Mouse (Mus musculus): Measurements from ENCODE around the gene Actr1b. TPM values are rescaled to one million over a fixed set of nuclear protein-coding genes. Genes with fewer than 3 reads are reported as not detected.
A peak's percentile ranks its signal among the peaks of the same experiment; 100 is the strongest.

The Actr1b gene
- total RNA-seq, 1 experiment, result 115 TPM

DNA sequence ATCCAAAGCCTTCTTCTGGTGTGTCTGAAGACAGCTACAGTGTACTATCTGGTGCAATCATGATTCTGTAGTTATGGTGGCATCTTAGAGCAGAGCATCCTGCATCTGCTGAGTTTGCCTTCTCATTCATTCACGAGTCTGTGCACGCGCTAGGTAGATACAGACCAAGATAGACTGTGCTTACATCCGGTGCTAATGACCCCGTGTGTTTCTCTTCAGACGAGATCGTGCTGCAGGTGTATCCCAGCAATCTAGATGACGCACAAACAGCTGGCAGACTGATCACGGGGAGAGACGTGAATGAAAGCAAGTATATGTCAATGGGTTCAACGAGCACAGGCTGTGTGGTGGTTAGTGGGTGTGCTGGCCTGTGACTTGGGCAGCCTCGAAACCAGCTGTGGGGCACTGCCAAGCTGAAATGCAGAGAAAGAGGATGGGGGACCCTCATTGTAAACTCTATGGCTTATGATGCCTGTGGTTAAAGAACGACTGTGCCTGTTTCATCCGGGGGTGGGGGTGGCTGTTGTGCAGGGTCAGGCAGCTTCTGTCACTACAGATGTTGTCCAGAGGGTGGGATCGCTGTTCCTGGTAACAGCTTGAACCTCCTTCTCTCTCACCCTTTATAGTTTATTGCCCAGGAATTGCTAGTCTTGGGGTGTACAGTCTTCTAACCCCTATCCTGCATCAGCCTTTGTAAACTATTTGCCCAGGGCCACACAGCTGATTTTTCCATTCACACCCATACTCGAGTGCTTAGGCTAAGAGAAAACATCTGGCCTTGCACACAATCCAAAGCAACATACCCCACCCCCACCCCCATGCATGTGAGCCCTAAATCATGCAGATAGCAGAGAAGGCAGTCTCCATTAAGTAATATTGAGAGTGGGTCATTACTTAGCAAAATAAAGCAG lies 9.2 kb upstream of the Actr1b start:
- DNase-seq (ENCODE audit: low read depth, low spot score), result no peak
- Histone ChIP-seq H3K4me3 (ENCODE audit: insufficient read depth in 1 of 2, low read depth in 1 of 2, low read length in 2 of 2, poor library complexity in 1 of 2, severe bottlenecking in 1 of 2) (no peak overlapping the region), H3K36me3 (ENCODE audit: control insufficient read depth, insufficient read depth, low read length, poor library complexity, severe bottlenecking) (no peaks in the 10 kb centered on the region), H3K4me1 (ENCODE audit: control insufficient read depth in 2 of 2, insufficient read depth in 2 of 2, low read length in 2 of 2, poor library complexity in 1 of 2) (no peaks in the 10 kb centered on the region), H3K27ac (ENCODE audit: insufficient read depth, low read depth, low read length, poor library complexity, severe bottlenecking) (no peak overlapping the region), H3K9ac (ENCODE audit: insufficient read depth, low read depth, low read length, poor library complexity, severe bottlenecking) (no peak overlapping the region), H3K9me3 (ENCODE audit: control insufficient read depth, insufficient read depth, low read depth, low read length) (no peaks in the 10 kb centered on the region)
- in situ Hi-C loops (cut with MboI; ENCODE audit: low sequenced_read_pairs in 2 of 2, unreplicated experiment in 2 of 2), result no loop called here
- no peak for TF ChIP-seq ZNF384 (IDR thresholded peaks at IDR 0.05; ENCODE audit: low read depth, low read length)

DNA sequence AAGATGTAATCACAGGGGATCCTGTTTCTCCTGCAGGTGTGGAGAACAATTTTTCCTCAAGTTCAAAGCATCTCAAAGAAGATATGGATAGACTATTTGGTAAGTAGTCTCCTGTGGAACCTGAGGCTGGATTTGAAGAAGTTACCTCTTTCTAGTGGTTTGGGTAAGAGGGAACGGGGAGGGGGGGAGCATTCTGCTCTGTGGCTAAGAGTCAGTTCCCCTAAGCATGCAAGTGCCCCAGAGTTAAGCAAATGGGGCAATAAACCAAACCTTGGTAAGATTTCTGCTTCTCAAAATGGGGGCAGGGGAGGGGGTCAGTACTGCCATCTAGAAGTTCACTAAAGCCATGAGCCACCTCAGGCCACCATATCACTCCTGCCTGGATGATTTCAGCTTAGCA lies 4.6 kb upstream of the Actr1b start:
- in situ Hi-C loops (cut with MboI; ENCODE audit: low sequenced_read_pairs in 2 of 2, unreplicated experiment in 2 of 2), result no loop called here
- no peaks in the 10 kb centered on the region for H3K36me3 ChIP-seq (ENCODE audit: control insufficient read depth, insufficient read depth, low read length, poor library complexity, severe bottlenecking)

DNA sequence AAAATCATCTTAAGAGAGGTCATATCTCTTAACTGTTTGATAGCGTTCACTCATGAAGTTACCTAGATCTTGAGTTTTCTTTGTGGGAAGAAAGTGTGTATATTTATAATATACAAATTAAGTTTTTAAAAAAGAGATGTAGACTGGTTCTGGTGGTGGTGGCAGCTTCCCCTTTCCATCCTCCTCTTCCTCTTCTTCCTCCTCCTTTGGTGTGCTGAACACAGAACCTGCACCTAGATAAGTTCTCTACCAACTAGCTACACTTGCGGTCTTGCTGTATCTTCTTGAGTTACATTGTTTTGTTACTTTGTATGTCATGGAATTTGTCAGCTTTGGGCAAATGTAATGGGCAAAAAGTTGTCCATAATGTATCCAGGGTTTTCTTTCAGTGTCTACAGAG lies 3.1 kb downstream of the Actr1b start:
- no peak overlapping the region for H3K4me3 ChIP-seq (ENCODE audit: insufficient read depth in 1 of 2, low read depth in 1 of 2, low read length in 2 of 2, poor library complexity in 1 of 2, severe bottlenecking in 1 of 2)
- peaks cover 13% of the 10 kb centered on the region; the same call in 1 of the 2 replicates for H3K36me3 ChIP-seq (ENCODE audit: control insufficient read depth, insufficient read depth, low read length, poor library complexity, severe bottlenecking)
- H3K9me3 ChIP-seq (ENCODE audit: control insufficient read depth, insufficient read depth, low read depth, low read length), result no peaks in the 10 kb centered on the region
- TF ChIP-seq HCFC1 (IDR thresholded peaks at IDR 0.05; ENCODE audit: borderline replicate concordance, insufficient read depth, low read length) (no peak), MAFK (IDR thresholded peaks at IDR 0.05; ENCODE audit: insufficient read depth, low read depth, low read length) (no peak), ZNF384 (IDR thresholded peaks at IDR 0.05; ENCODE audit: low read depth, low read length) (no peak)
- H3K9ac ChIP-seq (ENCODE audit: insufficient read depth, low read depth, low read length, poor library complexity, severe bottlenecking), result no peak overlapping the region
- no peak overlapping the region for H3K27ac ChIP-seq (ENCODE audit: insufficient read depth, low read depth, low read length, poor library complexity, severe bottlenecking)
- no peak for DNase-seq (ENCODE audit: low read depth, low spot score)
- in situ Hi-C loops (cut with MboI; ENCODE audit: low sequenced_read_pairs in 2 of 2, unreplicated experiment in 2 of 2), result no loop called here
- peaks cover 10 to 17% of the 10 kb centered on the region in 2 experiments for H3K4me1 ChIP-seq (ENCODE audit: control insufficient read depth in 2 of 2, insufficient read depth in 2 of 2, low read length in 2 of 2, poor library complexity in 1 of 2)

More for the DNA sequence above, 4.6 kb upstream of the Actr1b start:
- H3K4me1 ChIP-seq (ENCODE audit: control insufficient read depth in 2 of 2, insufficient read depth in 2 of 2, low read length in 2 of 2, poor library complexity in 1 of 2), result no peaks in the 10 kb centered on the region
- H3K9ac ChIP-seq (ENCODE audit: insufficient read depth, low read depth, low read length, poor library complexity, severe bottlenecking), result no peak overlapping the region
- no peaks in the 10 kb centered on the region for H3K9me3 ChIP-seq (ENCODE audit: control insufficient read depth, insufficient read depth, low read depth, low read length)
- TF ChIP-seq HCFC1 (IDR thresholded peaks at IDR 0.05; ENCODE audit: borderline replicate concordance, insufficient read depth, low read length) (no peak), ZNF384 (IDR thresholded peaks at IDR 0.05; ENCODE audit: low read depth, low read length) (no peak), ZC3H11A (IDR thresholded peaks at IDR 0.05; ENCODE audit: borderline replicate concordance, low read depth, low read length) (no peak), CHD2 (IDR thresholded peaks at IDR 0.05; ENCODE audit: low read depth, low read length) (no peak), MAFK (IDR thresholded peaks at IDR 0.05; ENCODE audit: insufficient read depth, low read depth, low read length) (no peak)
- H3K4me3 ChIP-seq (ENCODE audit: insufficient read depth in 1 of 2, low read depth in 1 of 2, low read length in 2 of 2, poor library complexity in 1 of 2, severe bottlenecking in 1 of 2), result no peak overlapping the region
- H3K27ac ChIP-seq (ENCODE audit: insufficient read depth, low read depth, low read length, poor library complexity, severe bottlenecking), result no peak overlapping the region
- DNase-seq (ENCODE audit: low read depth, low spot score), result no peak

DNA sequence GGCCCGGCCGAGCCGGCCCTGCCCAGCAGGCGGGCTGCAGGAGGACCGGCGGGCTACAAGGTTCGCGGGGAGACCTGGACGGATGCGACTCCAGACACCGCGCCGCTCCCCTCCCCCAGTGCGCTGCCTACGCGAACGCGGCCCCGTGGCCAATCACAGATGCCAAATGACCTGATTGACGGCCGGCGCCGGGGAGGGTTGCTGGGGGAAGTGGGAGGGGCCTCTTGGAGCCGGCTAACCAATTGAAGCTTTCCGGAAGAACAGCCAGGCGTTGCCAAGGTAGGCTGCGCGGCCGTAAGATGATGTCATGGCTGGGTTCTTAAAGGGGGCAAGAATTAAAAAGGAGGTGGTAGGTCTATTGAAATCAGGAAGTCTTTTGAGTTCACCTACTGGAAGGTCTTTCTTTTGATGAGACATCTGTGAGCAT lies 4.4 kb downstream of the Actr1b start, which contains the start of gene 4933424G06Rik:
Gene 4933424G06Rik (plus strand): TSS at position 296 of the 427 bp plus-strand sequence.
- Histone ChIP-seq H3K27ac (ENCODE audit: insufficient read depth, low read depth, low read length, poor library complexity, severe bottlenecking) (peak within 1 kb of the TSS; percentile 49; the same call in 1 of the 2 replicates), H3K9ac (ENCODE audit: insufficient read depth, low read depth, low read length, poor library complexity, severe bottlenecking) (peak within 1 kb of the TSS; percentile 93), H3K36me3 (ENCODE audit: control insufficient read depth, insufficient read depth, low read length, poor library complexity, severe bottlenecking) (peaks cover 22% of the 10 kb centered on the region), H3K9me3 (ENCODE audit: control insufficient read depth, insufficient read depth, low read depth, low read length) (no peaks in the 10 kb centered on the region), H3K4me3 (ENCODE audit: insufficient read depth in 1 of 2, low read depth in 1 of 2, low read length in 2 of 2, poor library complexity in 1 of 2, severe bottlenecking in 1 of 2) (peak within 1 kb of the TSS; percentile 92 to 98), H3K4me1 (ENCODE audit: control insufficient read depth in 2 of 2, insufficient read depth in 2 of 2, low read length in 2 of 2, poor library complexity in 1 of 2) (peaks cover 10 to 17% of the 10 kb centered on the region in 2 experiments)
- peak; percentile 97 for DNase-seq (ENCODE audit: low read depth, low spot score)
- TF ChIP-seq ZNF384 (IDR thresholded peaks at IDR 0.05; ENCODE audit: low read depth, low read length) (no peak), CHD2 (IDR thresholded peaks at IDR 0.05; ENCODE audit: low read depth, low read length) (peak; percentile 72)
- in situ Hi-C loops (cut with MboI; ENCODE audit: low sequenced_read_pairs in 2 of 2, unreplicated experiment in 2 of 2), result no loop called here

Data from ES-E14 (cell line).